Mouse (Mus musculus) hindbrain, embryonic 12.5 days (tissue): ENCODE measurements around the gene Mettl26. TPM values are rescaled to one million over a fixed set of nuclear protein-coding genes. Genes with fewer than 3 reads are reported as not detected.
A peak's percentile ranks its signal among the peaks of the same experiment; 100 is the strongest.
"Not testable (repeated sequence)": the region's sequence is repeated elsewhere in the genome, so short reads cannot be mapped to it uniquely, and the experiment has no call there.

Experiments used
- ATAC-seq: fragments of 200-750 bp; cut with Nextera tagmentation; 2 replicates; pipeline ENCODE4 v1.8.0; 2017; ENCODE audit warnings: moderate TSS enrichment; ENCODE audit not compliant: low FRiP score
- H3K27ac ChIP-seq: fragments of 300-500 bp; sonication (generic); 2 replicates; pipeline ENCODE4 v1.5.1; 2016; ENCODE audit warnings: mild to moderate bottlenecking
- H3K27me3 ChIP-seq: fragments of 300-500 bp; sonication (generic); 2 replicates; pipeline ENCODE4 v1.6.1; 2016; ENCODE audit warnings: mild to moderate bottlenecking
- H3K36me3 ChIP-seq: fragments of 300-500 bp; sonication (generic); 2 replicates; pipeline ENCODE4 v1.6.1; 2016; ENCODE audit warnings: mild to moderate bottlenecking
- H3K4me1 ChIP-seq: fragments of 300-500 bp; sonication (generic); 2 replicates; pipeline ENCODE4 v1.6.1; 2016
- H3K4me2 ChIP-seq: fragments of 300-500 bp; sonication (generic); replicated peaks from 2 replicates; pipeline ENCODE4 v1.6.1; 2016; ENCODE audit warnings: mild to moderate bottlenecking
- H3K4me3 ChIP-seq: fragments of 300-500 bp; sonication (generic); 2 replicates; pipeline ENCODE4 v1.5.1; 2016; ENCODE audit warnings: mild to moderate bottlenecking
- H3K9ac ChIP-seq: fragments of 300-500 bp; sonication (generic); 2 replicates; pipeline ENCODE4 v1.6.1; 2016; ENCODE audit warnings: mild to moderate bottlenecking, moderate library complexity
- H3K9me3 ChIP-seq: fragments of 300-500 bp; sonication (generic); replicated peaks from 2 replicates; pipeline ENCODE4 v1.6.1; 2016; ENCODE audit warnings: mild to moderate bottlenecking
- WGBS: fragments of 180-500 bp; shearing (Covaris S2); methylation state at CpG from one replicate; pipeline ENCODE4 v1.1.7; 2016; 5-methylcytosine and 5-hydroxymethylcytosine counted together
- polyA plus RNA-seq: library from polyadenylated mRNA; unstranded; fragments of >200 nt; fragmentation: Nextera tagmentation; extraction: Ambion mirVana; gene quantifications from 2 replicates; pipeline ENCODE4 v1.2.1, GENCODE M21; 2016

Gene Mettl26
- polyA plus RNA-seq, 1 experiment from 2014 or later, result 53.2 TPM

- Histone ChIP-seq H3K9ac (no peak overlapping the region), H3K27me3 (no peaks in the 10 kb centered on the region; the same call in 1 of the 2 replicates), H3K4me1 (peaks cover 28% of the 10 kb centered on the region), H3K9me3 (no peaks in the 10 kb centered on the region), H3K36me3 (no peaks in the 10 kb centered on the region), H3K27ac (no peak overlapping the region), H3K4me3 (no peak overlapping the region), H3K4me2 (no peak overlapping the region)
- WGBS, result 83% methylated on average over 11 of the region's 11 CpGs
- no peak for ATAC-seq
Observed at GRCm38 (mm10) chr17:25865288-25865687, 9.6 kb upstream of the Mettl26 start.

- ATAC-seq, result no peak
- 91% methylated on average over 3 of the region's 3 CpGs for WGBS
- Histone ChIP-seq H3K27ac (no peak overlapping the region), H3K4me2 (no peak overlapping the region), H3K9me3 (no peaks in the 10 kb centered on the region), H3K27me3 (no peaks in the 10 kb centered on the region; the same call in 1 of the 2 replicates), H3K9ac (no peak overlapping the region), H3K4me3 (no peak overlapping the region), H3K36me3 (no peaks in the 10 kb centered on the region), H3K4me1 (peaks cover 19% of the 10 kb centered on the region)
Observed at GRCm38 (mm10) chr17:25866172-25866571, 8.7 kb upstream of the Mettl26 start.

GRCm38 (mm10) chr17:25867509-25867835 is 7.4 kb upstream of the Mettl26 start:
- Histone ChIP-seq H3K27me3 (no peaks in the 10 kb centered on the region; the same call in 1 of the 2 replicates), H3K4me3 (peak overlapping the region; percentile 81; the same call in 1 of the 2 replicates), H3K27ac (no peak overlapping the region), H3K36me3 (no peaks in the 10 kb centered on the region), H3K9me3 (no peaks in the 10 kb centered on the region), H3K9ac (no peak overlapping the region), H3K4me2 (peak overlapping the region; percentile 99), H3K4me1 (peaks cover 11% of the 10 kb centered on the region)
- 19% methylated on average over 7 of the region's 7 CpGs for WGBS
- ATAC-seq, result no peak

GRCm38 (mm10) chr17:25867836-25868600 is 6.9 kb upstream of the Mettl26 start:
- WGBS, result 1% methylated on average over 42 of the region's 42 CpGs

GRCm38 (mm10) chr17:25868601-25869191 is 6.2 kb upstream of the Mettl26 start, which contains the start of gene Mcrip2:
TSS of gene Mcrip2 (minus strand) at chr17:25868764.
- H3K4me3 ChIP-seq, result peak within 1 kb of the TSS; percentile 81
- peak; percentile 84 for ATAC-seq
- H3K36me3 ChIP-seq, result no peaks in the 10 kb centered on the region
- H3K27ac ChIP-seq, result peak within 1 kb of the TSS; percentile 58
- under 1% methylated on average over 21 of the region's 24 CpGs for WGBS
- no peaks in the 10 kb centered on the region; the same call in 1 of the 2 replicates for H3K27me3 ChIP-seq
- H3K4me1 ChIP-seq, result peaks cover 11% of the 10 kb centered on the region
- no peaks in the 10 kb centered on the region for H3K9me3 ChIP-seq
- H3K9ac ChIP-seq, result peak within 1 kb of the TSS; percentile 70
- peak within 1 kb of the TSS; percentile 99 for H3K4me2 ChIP-seq

More at GRCm38 (mm10) chr17:25867836-25868600, 6.9 kb upstream of the Mettl26 start:
- H3K36me3 ChIP-seq, result no peaks in the 10 kb centered on the region
- peak overlapping the region; percentile 99 for H3K4me2 ChIP-seq
- no peaks in the 10 kb centered on the region; the same call in 1 of the 2 replicates for H3K27me3 ChIP-seq
- H3K9ac ChIP-seq, result peak overlapping the region; percentile 70
- peaks cover 11% of the 10 kb centered on the region for H3K4me1 ChIP-seq
- no peaks in the 10 kb centered on the region for H3K9me3 ChIP-seq
- ATAC-seq, result peak; percentile 62
- peak overlapping the region; percentile 81 for H3K4me3 ChIP-seq
- H3K27ac ChIP-seq, result no peak overlapping the region; the same call in 1 of the 2 replicates

- peaks cover 18% of the 10 kb centered on the region for H3K4me1 ChIP-seq
- H3K27ac ChIP-seq, result no peak overlapping the region
- H3K9me3 ChIP-seq, result no peaks in the 10 kb centered on the region
- H3K27me3 ChIP-seq, result no peaks in the 10 kb centered on the region; the same call in 1 of the 2 replicates
- no peaks in the 10 kb centered on the region for H3K36me3 ChIP-seq
- WGBS, result 89% methylated on average over 8 of the region's 8 CpGs
- ATAC-seq, result no peak
- H3K9ac ChIP-seq, result no peak overlapping the region
- no peak overlapping the region for H3K4me3 ChIP-seq
- H3K4me2 ChIP-seq, result no peak overlapping the region
Observed at GRCm38 (mm10) chr17:25869498-25869897, 5.4 kb upstream of the Mettl26 start.

GRCm38 (mm10) chr17:25869954-25870353 is 4.9 kb upstream of the Mettl26 start:
- H3K9me3 ChIP-seq, result no peaks in the 10 kb centered on the region
- no peak overlapping the region for H3K4me2 ChIP-seq
- 79% methylated on average over 2 of the region's 2 CpGs for WGBS
- no peak for ATAC-seq
- H3K36me3 ChIP-seq, result no peaks in the 10 kb centered on the region
- no peak overlapping the region for H3K27ac ChIP-seq
- no peak overlapping the region for H3K4me3 ChIP-seq
- H3K4me1 ChIP-seq, result peaks cover 18% of the 10 kb centered on the region
- H3K9ac ChIP-seq, result no peak overlapping the region
- no peaks in the 10 kb centered on the region; the same call in 1 of the 2 replicates for H3K27me3 ChIP-seq

- ATAC-seq, H3K36me3 ChIP-seq, H3K9me3 ChIP-seq, H3K27me3 ChIP-seq, H3K9ac ChIP-seq, H3K4me3 ChIP-seq, H3K4me2 ChIP-seq, H3K27ac ChIP-seq: not testable (repeated sequence)
- H3K4me1 ChIP-seq, result peaks cover 27% of the 10 kb centered on the region
Observed at GRCm38 (mm10) chr17:25871566-25871965, 3.3 kb upstream of the Mettl26 start.

- no peak for ATAC-seq
- H3K4me2 ChIP-seq, result no peak overlapping the region
- H3K4me1 ChIP-seq, result peaks cover 32% of the 10 kb centered on the region
- WGBS, result 76% methylated on average over 3 of the region's 3 CpGs
- no peak overlapping the region for H3K9ac ChIP-seq
- H3K27ac ChIP-seq, result no peak overlapping the region
- no peaks in the 10 kb centered on the region; the same call in 1 of the 2 replicates for H3K27me3 ChIP-seq
- H3K9me3 ChIP-seq, result no peaks in the 10 kb centered on the region
- no peak overlapping the region for H3K4me3 ChIP-seq
- peaks cover 1% of the 10 kb centered on the region for H3K36me3 ChIP-seq
Observed at GRCm38 (mm10) chr17:25872676-25873075, 2.2 kb upstream of the Mettl26 start.

GRCm38 (mm10) chr17:25873405-25874147 is 1.3 kb upstream of the Mettl26 start:
- no peak for ATAC-seq
- 70% methylated on average over 11 of the region's 11 CpGs for WGBS
- no peaks in the 10 kb centered on the region for H3K27me3 ChIP-seq
- peak overlapping the region; percentile 79; the same call in 1 of the 2 replicates for H3K4me3 ChIP-seq
- H3K36me3 ChIP-seq, result peaks cover 8% of the 10 kb centered on the region
- 0 out of 2 replicates have a peak overlapping the region, but pooled peaks have one; percentile 96 for H3K27ac ChIP-seq
- peak overlapping the region; percentile 59; the same call in 1 of the 2 replicates for H3K9ac ChIP-seq
- peaks cover 25% of the 10 kb centered on the region for H3K4me1 ChIP-seq
- H3K4me2 ChIP-seq, result peak overlapping the region; percentile 93
- no peaks in the 10 kb centered on the region for H3K9me3 ChIP-seq

- H3K4me1 ChIP-seq, result peaks cover 23% of the 10 kb centered on the region
- ATAC-seq, result no peak; the same call in 1 of the 2 replicates
- no peaks in the 10 kb centered on the region for H3K9me3 ChIP-seq
- no peaks in the 10 kb centered on the region for H3K27me3 ChIP-seq
- 8% methylated on average over 14 of the region's 14 CpGs for WGBS
- H3K36me3 ChIP-seq, result peaks cover 15% of the 10 kb centered on the region
- peak overlapping the region; percentile 79 for H3K4me3 ChIP-seq
- H3K4me2 ChIP-seq, result peak overlapping the region; percentile 93
- peak overlapping the region; percentile 96 for H3K27ac ChIP-seq
- H3K9ac ChIP-seq, result peak overlapping the region; percentile 59
Observed at GRCm38 (mm10) chr17:25874148-25874720, 640 bp upstream of the Mettl26 start.
